Mouse (Mus musculus): Measurements from ENCODE around the gene Rnf213.

DNA sequence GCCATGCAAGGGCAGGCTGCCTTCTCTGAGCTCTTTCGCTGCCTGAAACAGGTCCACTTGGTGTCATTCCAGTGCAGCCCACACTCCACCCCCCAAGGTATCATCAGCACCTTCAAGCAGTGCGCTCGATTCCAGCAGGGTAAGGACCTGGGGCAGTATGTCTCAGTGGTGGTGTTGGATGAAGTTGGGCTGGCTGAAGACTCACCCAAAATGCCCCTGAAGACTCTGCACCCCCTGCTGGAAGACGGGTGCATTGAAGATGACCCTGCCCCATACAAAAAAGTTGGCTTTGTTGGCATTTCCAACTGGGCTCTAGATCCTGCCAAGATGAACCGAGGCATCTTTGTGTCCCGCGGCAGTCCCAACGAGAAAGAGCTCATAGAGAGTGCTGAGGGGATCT is 49.3 kb downstream of the Rnf213 start:
- no peak for TF ChIP-seq CTCF (IDR thresholded peaks at IDR 0.05; ENCODE audit: low read depth, low read length)
- no peak for TF ChIP-seq TAL1 (conservative IDR thresholded peaks at IDR 0.05; ENCODE audit: low read depth, low read length)
